In the genomic region with DNA sequence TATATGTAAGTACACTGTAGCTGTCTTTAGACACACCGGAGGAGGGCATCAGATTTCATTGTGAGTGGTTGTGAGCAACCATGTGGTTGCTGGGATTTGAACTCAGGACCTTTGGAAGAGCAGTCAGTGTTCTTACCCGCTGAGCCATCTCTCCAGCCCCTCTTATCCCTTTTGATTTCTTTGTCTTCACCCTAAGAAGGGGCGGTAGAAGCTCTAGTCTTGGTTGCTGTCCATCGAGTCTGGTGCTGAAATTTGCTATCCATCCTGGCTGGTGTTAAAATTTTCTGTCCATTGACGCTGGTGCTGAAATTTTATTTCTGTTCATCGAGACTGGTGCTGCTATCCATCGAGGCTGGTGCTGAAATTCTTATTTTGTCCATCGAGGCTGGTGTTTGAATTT, we compare ENCODE assay signal across 8 mouse cellular contexts.
A peak's percentile ranks its signal among the peaks of the same experiment; 100 is the strongest.
DNase-seq lines count a peak whose midpoint lies in the region; ATAC-seq and TF ChIP-seq lines count a peak whose summit lies in the region.
"Not testable (repeated sequence)": the region's sequence is repeated elsewhere in the genome, so short reads cannot be mapped to it uniquely, and the experiment has no call there.

No protein-coding gene starts in this region.

- not testable (repeated sequence) for H3K4me1 ChIP-seq in heart, postnatal 0 days (ENCODE audit: control insufficient read depth, insufficient read depth); midbrain, postnatal 0 days (ENCODE audit: insufficient read depth, low read length)

- H3K27me3 ChIP-seq in heart, postnatal 0 days (ENCODE audit: control insufficient read depth, insufficient read depth, low read length); midbrain, postnatal 0 days (ENCODE audit: insufficient read depth, low read length): not testable (repeated sequence)

- DNase-seq in A20 (ENCODE audit: low read depth, low spot score) (peak; percentile 50), adipocyte (ENCODE audit: low spot score) (peak; percentile 16), liver (peak; percentile 48)
- peak; percentile 50 for DNase-seq in embryo, embryonic 11.5 days (ENCODE audit: low read depth, low spot score)
- peak; percentile 33 for DNase-seq in heart, postnatal 0 days (ENCODE audit: low spot score)
- peak; percentile 9 for DNase-seq in kidney, adult 9 months
- peak; percentile 51 for DNase-seq in midbrain, postnatal 0 days (ENCODE audit: low spot score)
- peak; percentile 21 for DNase-seq in thymus, postnatal 4 days

- 40% methylated on average over 8 of the region's 8 CpGs for WGBS in heart, postnatal 0 days
- WGBS in midbrain, postnatal 0 days, result 47% methylated on average over 8 of the region's 8 CpGs

- TF ChIP-seq CTCF in heart, postnatal 0 days (IDR thresholded peaks at IDR 0.05; ENCODE audit: low read depth); midbrain, postnatal 0 days (IDR thresholded peaks at IDR 0.05): not testable (repeated sequence)

- H3K27ac ChIP-seq in heart, postnatal 0 days (ENCODE audit: low read depth); midbrain, postnatal 0 days (ENCODE audit: low read depth, low read length): not testable (repeated sequence)

- not testable (repeated sequence) for H3K36me3 ChIP-seq in heart, postnatal 0 days (replicated peaks; ENCODE audit: control insufficient read depth, insufficient read depth, low read length); midbrain, postnatal 0 days (ENCODE audit: insufficient read depth, low read length)

- H3K4me2 ChIP-seq in heart, postnatal 0 days (ENCODE audit: low read depth, low read length); midbrain, postnatal 0 days (ENCODE audit: low read depth, low read length, poor library complexity, severe bottlenecking): not testable (repeated sequence)

- TF ChIP-seq EP300 in heart, postnatal 0 days (IDR thresholded peaks at IDR 0.05; ENCODE audit: low read depth), result not testable (repeated sequence)

- H3K9me3 ChIP-seq in heart, postnatal 0 days (replicated peaks; ENCODE audit: control insufficient read depth, low read length); midbrain, postnatal 0 days (ENCODE audit: low read length): not testable (repeated sequence)

- not testable (repeated sequence) for H3K4me3 ChIP-seq in heart, postnatal 0 days (ENCODE audit: low read depth, low read length); midbrain, postnatal 0 days (ENCODE audit: low read depth, low read length)

- not testable (repeated sequence) for ATAC-seq in heart, postnatal 0 days (ENCODE audit: insufficient read depth, low read depth); midbrain, postnatal 0 days (ENCODE audit: low FRiP score)

- not testable (repeated sequence) for H3K9ac ChIP-seq in heart, postnatal 0 days (replicated peaks; ENCODE audit: low read depth, low read length); midbrain, postnatal 0 days (replicated peaks; ENCODE audit: low read length, poor library complexity, severe bottlenecking)
